Mouse (Mus musculus): ENCODE results near the gene Zfp113. TPM values are rescaled to one million over a fixed set of nuclear protein-coding genes. Genes with fewer than 3 reads are reported as not detected.

Gene Zfp113
- polyA plus RNA-seq, 1 experiment from 2014 or later: 13.3 TPM

GRCm38 (mm10) chr5:138154390-138154789 is 1.2 kb downstream of the Zfp113 start:
- Histone ChIP-seq H3K4me3 (replicated peaks; ENCODE audit: low read length) (peak overlapping the region; percentile 74), H3K9ac (ENCODE audit: low read length) (peak overlapping the region; percentile 89; the same call in 1 of the 2 replicates), H3K9me3 (replicated peaks; ENCODE audit: control insufficient read depth, low read length) (no peaks in the 10 kb centered on the region), H3K4me1 (ENCODE audit: control insufficient read depth, insufficient read depth, low read length) (no peaks in the 10 kb centered on the region; the same call in 1 of the 2 replicates), H3K4me2 (ENCODE audit: low read depth, low read length) (peak overlapping the region; percentile 77), H3K27ac (ENCODE audit: low read length) (no peak overlapping the region), H3K27me3 (ENCODE audit: control insufficient read depth, insufficient read depth, low read length) (no peaks in the 10 kb centered on the region), H3K36me3 (ENCODE audit: control insufficient read depth, insufficient read depth, low read length) (peaks cover 12% of the 10 kb centered on the region; the same call in 1 of the 2 replicates)
- 62% methylated on average over 3 of the region's 3 CpGs for WGBS
- ATAC-seq (ENCODE audit: insufficient read depth, low FRiP score): no peak

- Histone ChIP-seq H3K27ac (ENCODE audit: low read length) (no peak overlapping the region), H3K9me3 (replicated peaks; ENCODE audit: control insufficient read depth, low read length) (no peaks in the 10 kb centered on the region), H3K4me1 (ENCODE audit: control insufficient read depth, insufficient read depth, low read length) (no peaks in the 10 kb centered on the region), H3K27me3 (ENCODE audit: control insufficient read depth, insufficient read depth, low read length) (no peaks in the 10 kb centered on the region), H3K9ac (ENCODE audit: low read length) (no peak overlapping the region), H3K4me3 (replicated peaks; ENCODE audit: low read length) (no peak overlapping the region), H3K36me3 (ENCODE audit: control insufficient read depth, insufficient read depth, low read length) (no peaks in the 10 kb centered on the region; the same call in 1 of the 2 replicates), H3K4me2 (ENCODE audit: low read depth, low read length) (no peak overlapping the region)
- no peak for ATAC-seq (ENCODE audit: insufficient read depth, low FRiP score)
- WGBS: 77% methylated on average over 4 of the region's 4 CpGs
These were observed 17.0 kb downstream of the Zfp113 start for GRCm38 (mm10) chr5:138138585-138138984.

GRCm38 (mm10) chr5:138137935-138138549 is 17.5 kb downstream of the Zfp113 start:
- Histone ChIP-seq H3K4me3 (replicated peaks; ENCODE audit: low read length) (no peak overlapping the region), H3K27ac (ENCODE audit: low read length) (no peak overlapping the region), H3K4me1 (ENCODE audit: control insufficient read depth, insufficient read depth, low read length) (no peaks in the 10 kb centered on the region), H3K9ac (ENCODE audit: low read length) (no peak overlapping the region), H3K4me2 (ENCODE audit: low read depth, low read length) (no peak overlapping the region), H3K9me3 (replicated peaks; ENCODE audit: control insufficient read depth, low read length) (no peaks in the 10 kb centered on the region), H3K27me3 (ENCODE audit: control insufficient read depth, insufficient read depth, low read length) (no peaks in the 10 kb centered on the region), H3K36me3 (ENCODE audit: control insufficient read depth, insufficient read depth, low read length) (no peaks in the 10 kb centered on the region; the same call in 1 of the 2 replicates)
- WGBS: 56% methylated on average over 8 of the region's 8 CpGs
- ATAC-seq (ENCODE audit: insufficient read depth, low FRiP score): no peak

- 45% methylated on average over 4 of the region's 4 CpGs for WGBS
- Histone ChIP-seq H3K36me3 (ENCODE audit: control insufficient read depth, insufficient read depth, low read length) (peaks cover 7% of the 10 kb centered on the region), H3K4me3 (replicated peaks; ENCODE audit: low read length) (no peak overlapping the region), H3K4me2 (ENCODE audit: low read depth, low read length) (no peak overlapping the region), H3K4me1 (ENCODE audit: control insufficient read depth, insufficient read depth, low read length) (no peaks in the 10 kb centered on the region), H3K9ac (ENCODE audit: low read length) (no peak overlapping the region), H3K27ac (ENCODE audit: low read length) (no peak overlapping the region), H3K27me3 (ENCODE audit: control insufficient read depth, insufficient read depth, low read length) (no peaks in the 10 kb centered on the region), H3K9me3 (replicated peaks; ENCODE audit: control insufficient read depth, low read length) (no peaks in the 10 kb centered on the region)
- ATAC-seq (ENCODE audit: insufficient read depth, low FRiP score): peak; percentile 28; the same call in 1 of the 2 replicates
These were observed 18.3 kb downstream of the Zfp113 start for GRCm38 (mm10) chr5:138137257-138137656.

- WGBS: 90% methylated on average over 5 of the region's 5 CpGs
- Histone ChIP-seq H3K4me2 (ENCODE audit: low read depth, low read length) (no peak overlapping the region), H3K9me3 (replicated peaks; ENCODE audit: control insufficient read depth, low read length) (no peaks in the 10 kb centered on the region), H3K4me3 (replicated peaks; ENCODE audit: low read length) (no peak overlapping the region), H3K36me3 (ENCODE audit: control insufficient read depth, insufficient read depth, low read length) (peaks cover 29% of the 10 kb centered on the region), H3K9ac (ENCODE audit: low read length) (no peak overlapping the region), H3K27ac (ENCODE audit: low read length) (no peak overlapping the region), H3K27me3 (ENCODE audit: control insufficient read depth, insufficient read depth, low read length) (no peaks in the 10 kb centered on the region), H3K4me1 (ENCODE audit: control insufficient read depth, insufficient read depth, low read length) (no peaks in the 10 kb centered on the region)
- no peak for ATAC-seq (ENCODE audit: insufficient read depth, low FRiP score)
These were observed 23.0 kb downstream of the Zfp113 start for GRCm38 (mm10) chr5:138132425-138133064.

GRCm38 (mm10) chr5:138118041-138118440 is 37.5 kb downstream of the Zfp113 start:
- Histone ChIP-seq H3K27ac (ENCODE audit: low read length) (0 out of 2 replicates have a peak overlapping the region, but pooled peaks have one; percentile 97), H3K4me1 (ENCODE audit: control insufficient read depth, insufficient read depth, low read length) (peaks cover 10% of the 10 kb centered on the region), H3K9me3 (replicated peaks; ENCODE audit: control insufficient read depth, low read length) (no peaks in the 10 kb centered on the region), H3K4me3 (replicated peaks; ENCODE audit: low read length) (peak overlapping the region; percentile 82), H3K27me3 (ENCODE audit: control insufficient read depth, insufficient read depth, low read length) (no peaks in the 10 kb centered on the region), H3K36me3 (ENCODE audit: control insufficient read depth, insufficient read depth, low read length) (peaks cover 7% of the 10 kb centered on the region; the same call in 1 of the 2 replicates), H3K9ac (ENCODE audit: low read length) (peak overlapping the region; percentile 83), H3K4me2 (ENCODE audit: low read depth, low read length) (peak overlapping the region; percentile 73)
- ATAC-seq (ENCODE audit: insufficient read depth, low FRiP score): no peak
- WGBS: 61% methylated on average over 3 of the region's 3 CpGs

- peak overlapping the region; percentile 83 for H3K9ac ChIP-seq (ENCODE audit: low read length)
- no peaks in the 10 kb centered on the region for H3K27me3 ChIP-seq (ENCODE audit: control insufficient read depth, insufficient read depth, low read length)
- H3K36me3 ChIP-seq (ENCODE audit: control insufficient read depth, insufficient read depth, low read length): peaks cover 7% of the 10 kb centered on the region; the same call in 1 of the 2 replicates
- ATAC-seq (ENCODE audit: insufficient read depth, low FRiP score): peak; percentile 14; the same call in 1 of the 2 replicates
- 4% methylated on average over 16 of the region's 16 CpGs for WGBS
- peak overlapping the region; percentile 82 for H3K4me3 ChIP-seq (replicated peaks; ENCODE audit: low read length)
- H3K4me1 ChIP-seq (ENCODE audit: control insufficient read depth, insufficient read depth, low read length): peaks cover 10% of the 10 kb centered on the region
- no peaks in the 10 kb centered on the region for H3K9me3 ChIP-seq (replicated peaks; ENCODE audit: control insufficient read depth, low read length)
- peak overlapping the region; percentile 73 for H3K4me2 ChIP-seq (ENCODE audit: low read depth, low read length)
- peak overlapping the region; percentile 97 for H3K27ac ChIP-seq (ENCODE audit: low read length)
These were observed 38.1 kb downstream of the Zfp113 start for GRCm38 (mm10) chr5:138117199-138118015.

GRCm38 (mm10) chr5:138116255-138117198 is 39.0 kb downstream of the Zfp113 start, which contains the start of gene Zscan21:
Gene Zscan21 (plus strand): TSS chr5:138116903.
- peaks cover 10% of the 10 kb centered on the region for H3K4me1 ChIP-seq (ENCODE audit: control insufficient read depth, insufficient read depth, low read length)
- no peaks in the 10 kb centered on the region for H3K9me3 ChIP-seq (replicated peaks; ENCODE audit: control insufficient read depth, low read length)
- H3K36me3 ChIP-seq (ENCODE audit: control insufficient read depth, insufficient read depth, low read length): peaks cover 7% of the 10 kb centered on the region; the same call in 1 of the 2 replicates
- peak within 1 kb of the TSS; percentile 97 for H3K27ac ChIP-seq (ENCODE audit: low read length)
- ATAC-seq (ENCODE audit: insufficient read depth, low FRiP score): peak; percentile 96
- peak within 1 kb of the TSS; percentile 73 for H3K4me2 ChIP-seq (ENCODE audit: low read depth, low read length)
- H3K27me3 ChIP-seq (ENCODE audit: control insufficient read depth, insufficient read depth, low read length): no peaks in the 10 kb centered on the region
- 6% methylated on average over 38 of the region's 38 CpGs for WGBS
- H3K4me3 ChIP-seq (replicated peaks; ENCODE audit: low read length): peak within 1 kb of the TSS; percentile 82
- H3K9ac ChIP-seq (ENCODE audit: low read length): peak within 1 kb of the TSS; percentile 83

Measured in stomach, embryonic 16.5 days (tissue).